Comparison of ENCODE assay signal across 8 mouse cellular contexts in genomic region chr8:70700555-70700922, GRCm38 (mm10). TPM values are rescaled to one million over a fixed set of nuclear protein-coding genes. Genes with fewer than 3 reads are reported as not detected.
A peak's percentile ranks its signal among the peaks of the same experiment; 100 is the strongest.
DNase-seq lines count a peak whose midpoint lies in the region; ATAC-seq and TF ChIP-seq lines count a peak whose summit lies in the region.

No protein-coding gene starts in this region.

- TF ChIP-seq CTCF in CH12.LX (conservative IDR thresholded peaks at IDR 0.05 in 1 of 2, IDR thresholded peaks at IDR 0.05 in 1 of 2; ENCODE audit: low read depth in 2 of 2, low read length in 2 of 2): peak in 1 of 2 experiments; percentile 94; a peak in 2 of 4 replicates
- peak; percentile 95 for TF ChIP-seq CTCF in liver, postnatal 0 days (IDR thresholded peaks at IDR 0.05; ENCODE audit: low read depth)
- peak; percentile 48; the same call in 1 of the 2 replicates for TF ChIP-seq CTCF in testis, adult 2 months (IDR thresholded peaks at IDR 0.05; ENCODE audit: control insufficient read depth, insufficient read depth, insufficient replicate concordance, low read depth, low read length)

- WGBS in forebrain, embryonic 14.5 days: 0% methylated on average over 20 of the region's 20 CpGs
- 1% methylated on average over 20 of the region's 20 CpGs for WGBS in liver, postnatal 0 days (ENCODE audit: insufficient replicate concordance)
- WGBS in neural tube, embryonic 14.5 days: 0% methylated on average over 20 of the region's 20 CpGs

- H3K4me1 ChIP-seq in CH12.LX (ENCODE audit: control insufficient read depth in 1 of 2, insufficient read depth in 2 of 2): peaks cover 8 to 44% of the 10 kb centered on the region in 2 experiments
- peaks cover 33% of the 10 kb centered on the region for H3K4me1 ChIP-seq in forebrain, embryonic 14.5 days (ENCODE audit: control insufficient read depth, insufficient read depth, low read length)
- peaks cover 37% of the 10 kb centered on the region for H3K4me1 ChIP-seq in liver, postnatal 0 days (ENCODE audit: insufficient read depth)
- peaks cover 41% of the 10 kb centered on the region for H3K4me1 ChIP-seq in neural tube, embryonic 14.5 days (ENCODE audit: control insufficient read depth, insufficient read depth, low read length)
- peaks cover 28% of the 10 kb centered on the region for H3K4me1 ChIP-seq in testis, adult 2 months (ENCODE audit: control insufficient read depth, insufficient read depth, low read length)

- TF ChIP-seq POLR2A in CH12.LX (IDR thresholded peaks at IDR 0.05; ENCODE audit: low read depth, low read length): peak; percentile 56
- peak; percentile 31; the same call in 1 of the 2 replicates for TF ChIP-seq POLR2A in testis, adult 2 months (IDR thresholded peaks at IDR 0.05; ENCODE audit: control insufficient read depth, low read depth, low read length)

- intact Hi-C loops in heart, postnatal 14 days (cut with DNase I): loop anchor here (1.0 to 5.0 kb wide), 3 partner anchors 28 to 88 kb away; no protein-coding TSS in a partner anchor

- peak; percentile 80 for TF ChIP-seq RAD21 in CH12.LX (IDR thresholded peaks at IDR 0.05; ENCODE audit: low read depth, low read length)

- H3K4me2 ChIP-seq in CH12.LX (ENCODE audit: insufficient read depth, low read depth, poor library complexity, severe bottlenecking): peak overlapping the region; percentile 86
- H3K4me2 ChIP-seq in forebrain, embryonic 14.5 days (ENCODE audit: low read length): peak overlapping the region; percentile 58
- peak overlapping the region; percentile 90 for H3K4me2 ChIP-seq in liver, postnatal 0 days (ENCODE audit: low read depth, low read length)
- H3K4me2 ChIP-seq in neural tube, embryonic 14.5 days (ENCODE audit: low read depth, low read length): peak overlapping the region; percentile 90

- ATAC-seq in forebrain, embryonic 14.5 days: peak; percentile 13
- peak; percentile 10; the same call in 1 of the 2 replicates for ATAC-seq in liver, postnatal 0 days
- peak; percentile 29 for ATAC-seq in neural tube, embryonic 14.5 days (ENCODE audit: low read depth)

- H3K4me3 ChIP-seq in CH12.LX (replicated peaks in 1 of 3; ENCODE audit: low read depth in 2 of 3, low read length in 2 of 3, poor library complexity in 1 of 3): peak overlapping the region; percentile 80 to 99 (median 82)
- H3K4me3 ChIP-seq in forebrain, embryonic 14.5 days (ENCODE audit: low read depth, low read length): peak overlapping the region; percentile 99
- H3K4me3 ChIP-seq in liver, postnatal 0 days (ENCODE audit: low read depth, low read length): peak overlapping the region; percentile 91
- peak overlapping the region; percentile 93 for H3K4me3 ChIP-seq in neural tube, embryonic 14.5 days (ENCODE audit: low read depth, low read length)
- H3K4me3 ChIP-seq in testis, adult 2 months (ENCODE audit: control insufficient read depth, low read depth, low read length): peak overlapping the region; percentile 81

- in situ Hi-C loops in CH12.LX (cut with MboI; ENCODE audit: low pct_ligation_motif_present, low pct_unique_long_range_greater_than_20kb, low sequenced_read_pairs): no loop called here

- H3K9me3 ChIP-seq in CH12.LX (replicated peaks; ENCODE audit: low read length): no peaks in the 10 kb centered on the region
- H3K9me3 ChIP-seq in forebrain, embryonic 14.5 days (replicated peaks; ENCODE audit: control insufficient read depth, low read length): no peaks in the 10 kb centered on the region
- no peaks in the 10 kb centered on the region for H3K9me3 ChIP-seq in liver, postnatal 0 days (ENCODE audit: low read length)
- H3K9me3 ChIP-seq in neural tube, embryonic 14.5 days (ENCODE audit: control insufficient read depth, low read length): no peaks in the 10 kb centered on the region

- no peaks in the 10 kb centered on the region for H3K27me3 ChIP-seq in CH12.LX (replicated peaks)
- no peaks in the 10 kb centered on the region for H3K27me3 ChIP-seq in forebrain, embryonic 14.5 days (replicated peaks; ENCODE audit: control insufficient read depth, insufficient read depth, low read length)
- no peaks in the 10 kb centered on the region for H3K27me3 ChIP-seq in liver, postnatal 0 days (ENCODE audit: insufficient read depth, low read length)
- no peaks in the 10 kb centered on the region for H3K27me3 ChIP-seq in neural tube, embryonic 14.5 days (ENCODE audit: control insufficient read depth, insufficient read depth, low read length)
- no peaks in the 10 kb centered on the region for H3K27me3 ChIP-seq in testis, adult 2 months (ENCODE audit: control insufficient read depth, insufficient read depth, low read length)

- H3K27ac ChIP-seq in CH12.LX (ENCODE audit: insufficient read depth, low read depth): no peak overlapping the region
- peak overlapping the region; percentile 99 for H3K27ac ChIP-seq in forebrain, embryonic 14.5 days (ENCODE audit: low read depth, low read length)
- peak overlapping the region; percentile 99 for H3K27ac ChIP-seq in liver, postnatal 0 days (ENCODE audit: low read depth)
- H3K27ac ChIP-seq in neural tube, embryonic 14.5 days (ENCODE audit: low read depth, low read length): peak overlapping the region; percentile 99
- no peak overlapping the region for H3K27ac ChIP-seq in testis, adult 2 months (ENCODE audit: control insufficient read depth, insufficient read depth, low read depth, low read length)

- peak; percentile 90 for DNase-seq in CH12.LX (ENCODE audit: extremely low read depth)
- DNase-seq in c-Kit-positive CD71-positive TER-119-positive erythroid progenitor cells, embryonic 14.5 days (ENCODE audit: low spot score): peak; percentile 86
- peak; percentile 96 for DNase-seq in forebrain, embryonic 14.5 days (ENCODE audit: low spot score)
- peak; percentile 90 to 92 for DNase-seq in heart, postnatal 14 days
- peak; percentile 89 for DNase-seq in layer of hippocampus, adult 11-12 months (ENCODE audit: low spot score)
- DNase-seq in liver, postnatal 0 days: peak; percentile 93

- H3K79me2 ChIP-seq in CH12.LX (replicated peaks; ENCODE audit: control insufficient read depth, extremely low read depth, insufficient read depth, poor library complexity, severe bottlenecking): peaks cover 23% of the 10 kb centered on the region

- peak overlapping the region; percentile 99 for H3K9ac ChIP-seq in CH12.LX (ENCODE audit: insufficient read depth, low read depth)
- H3K9ac ChIP-seq in forebrain, embryonic 14.5 days (ENCODE audit: low read length): peak overlapping the region; percentile 99
- H3K9ac ChIP-seq in liver, postnatal 0 days (replicated peaks): peak overlapping the region; percentile 99
- peak overlapping the region; percentile 100 for H3K9ac ChIP-seq in neural tube, embryonic 14.5 days (replicated peaks; ENCODE audit: low read depth, low read length)

- dilution Hi-C loops in CH12.LX (cut with MboI; ENCODE audit: extremely low pct_ligation_motif_present, extremely low pct_unique_long_range_greater_than_20kb, low sequenced_read_pairs): no loop called here

- peaks cover 0 to 31% of the 10 kb centered on the region in 2 experiments for H3K36me3 ChIP-seq in CH12.LX (replicated peaks in 1 of 2; ENCODE audit: control insufficient read depth in 1 of 2, insufficient read depth in 1 of 2, low read length in 1 of 2)
- peaks cover 10% of the 10 kb centered on the region; the same call in 1 of the 2 replicates for H3K36me3 ChIP-seq in forebrain, embryonic 14.5 days (ENCODE audit: control insufficient read depth, insufficient read depth, low read length)
- no peaks in the 10 kb centered on the region for H3K36me3 ChIP-seq in liver, postnatal 0 days (replicated peaks; ENCODE audit: insufficient read depth, low read length)
- no peaks in the 10 kb centered on the region for H3K36me3 ChIP-seq in neural tube, embryonic 14.5 days (ENCODE audit: control insufficient read depth, insufficient read depth, low read length)
- no peaks in the 10 kb centered on the region for H3K36me3 ChIP-seq in testis, adult 2 months (ENCODE audit: control insufficient read depth, insufficient read depth, low read length)

- 0 out of 2 replicates have a peak, but pooled peaks have one; percentile 7 for TF ChIP-seq EP300 in CH12.LX (IDR thresholded peaks at IDR 0.05; ENCODE audit: low read length)
- TF ChIP-seq EP300 in liver, postnatal 0 days (IDR thresholded peaks at IDR 0.05; ENCODE audit: low read depth): peak; percentile 46; the same call in 1 of the 2 replicates

RNA-seq across cellular contexts. Expression of gene Jund, which starts 1.8 kb away (rescaled TPM):
- total RNA-seq in CH12.LX (2012; rRNA removed): 279 and 287 TPM in 2 replicates
- total RNA-seq in CH12.LX (2014; rRNA removed): 147 and 191 TPM in 2 replicates
- polyA plus RNA-seq in CH12.LX (2012; ENCODE audit: insufficient read length, low read depth): 255 and 283 TPM in 2 replicates
- polyA plus RNA-seq in forebrain, embryonic 14.5 days (2014; fragmentation: Nextera tagmentation; extraction: Ambion mirVana): 87.2 and 94.0 TPM in 2 replicates
- total RNA-seq in heart, postnatal 14 days (2021): 100 to 1,000 TPM; 159 to 162 TPM
- 19.6 and 38.4 TPM in 2 replicates for polyA plus RNA-seq in liver, postnatal 0 days (2015; fragmentation: Nextera tagmentation; extraction: Ambion mirVana)
- 115 and 119 TPM in 2 replicates for polyA plus RNA-seq in neural tube, embryonic 14.5 days (2014; fragmentation: Nextera tagmentation; extraction: Ambion mirVana)
- polyA plus RNA-seq in testis, adult 2 months (2012; rRNA removed): 79.2 and 105 TPM in 2 replicates

RNA-seq across cellular contexts. Expression of gene Iqcn, which starts 2.7 kb away (rescaled TPM):
- total RNA-seq in CH12.LX (2012; rRNA removed) (not detected in 2 replicates), CH12.LX (2014; rRNA removed) (not detected in 2 replicates)
- polyA plus RNA-seq in CH12.LX (2012; ENCODE audit: insufficient read length, low read depth): 0.07 TPM in 1 of 2 replicates, not detected in the other
- polyA plus RNA-seq in forebrain, embryonic 14.5 days (2014; fragmentation: Nextera tagmentation; extraction: Ambion mirVana): 0.06 and 0.10 TPM in 2 replicates
- under 1 TPM; 0.10 to 0.12 TPM for total RNA-seq in heart, postnatal 14 days (2021)
- polyA plus RNA-seq in liver, postnatal 0 days (2015; fragmentation: Nextera tagmentation; extraction: Ambion mirVana): 0.02 TPM in 1 of 2 replicates, not detected in the other
- 0.13 TPM in 1 of 2 replicates, not detected in the other for polyA plus RNA-seq in neural tube, embryonic 14.5 days (2014; fragmentation: Nextera tagmentation; extraction: Ambion mirVana)
- 286 and 302 TPM in 2 replicates for polyA plus RNA-seq in testis, adult 2 months (2012; rRNA removed)

RNA-seq across cellular contexts. Expression of gene Gm3336, which starts 17.8 kb away (rescaled TPM):
- total RNA-seq in CH12.LX (2012; rRNA removed): 0.25 and 0.34 TPM in 2 replicates
- 0.31 TPM in 1 of 2 replicates, not detected in the other for total RNA-seq in CH12.LX (2014; rRNA removed)
- 0.49 and 0.89 TPM in 2 replicates for polyA plus RNA-seq in CH12.LX (2012; ENCODE audit: insufficient read length, low read depth)
- polyA plus RNA-seq in forebrain, embryonic 14.5 days (2014; fragmentation: Nextera tagmentation; extraction: Ambion mirVana): not detected in 2 replicates
- not detected for total RNA-seq in heart, postnatal 14 days (2021)
- polyA plus RNA-seq in liver, postnatal 0 days (2015; fragmentation: Nextera tagmentation; extraction: Ambion mirVana): 0.22 and 0.25 TPM in 2 replicates
- not detected in 2 replicates for polyA plus RNA-seq in neural tube, embryonic 14.5 days (2014; fragmentation: Nextera tagmentation; extraction: Ambion mirVana)
- polyA plus RNA-seq in testis, adult 2 months (2012; rRNA removed): 0.86 and 0.91 TPM in 2 replicates

RNA-seq across cellular contexts. Expression of gene Pde4c, which starts 23.0 kb away (rescaled TPM):
- total RNA-seq in CH12.LX (2012; rRNA removed): 3.8 and 4.7 TPM in 2 replicates
- total RNA-seq in CH12.LX (2014; rRNA removed): 2.3 and 3.1 TPM in 2 replicates
- polyA plus RNA-seq in CH12.LX (2012; ENCODE audit: insufficient read length, low read depth): 6.5 TPM in 2 replicates
- not detected in 2 replicates for polyA plus RNA-seq in forebrain, embryonic 14.5 days (2014; fragmentation: Nextera tagmentation; extraction: Ambion mirVana)
- total RNA-seq in heart, postnatal 14 days (2021): 1 to 10 TPM; 4.5 to 4.6 TPM
- 1.6 and 1.8 TPM in 2 replicates for polyA plus RNA-seq in liver, postnatal 0 days (2015; fragmentation: Nextera tagmentation; extraction: Ambion mirVana)
- polyA plus RNA-seq in neural tube, embryonic 14.5 days (2014; fragmentation: Nextera tagmentation; extraction: Ambion mirVana): 0.10 and 0.27 TPM in 2 replicates
- 1.1 TPM in 2 replicates for polyA plus RNA-seq in testis, adult 2 months (2012; rRNA removed)

RNA-seq across cellular contexts. Expression of gene Lsm4, which starts 27.5 kb away (rescaled TPM):
- total RNA-seq in CH12.LX (2012; rRNA removed): 135 and 168 TPM in 2 replicates
- total RNA-seq in CH12.LX (2014; rRNA removed): 134 and 143 TPM in 2 replicates
- polyA plus RNA-seq in CH12.LX (2012; ENCODE audit: insufficient read length, low read depth): 240 and 256 TPM in 2 replicates
- polyA plus RNA-seq in forebrain, embryonic 14.5 days (2014; fragmentation: Nextera tagmentation; extraction: Ambion mirVana): 200 and 220 TPM in 2 replicates
- total RNA-seq in heart, postnatal 14 days (2021): 10 to 100 TPM; 75.0 to 76.5 TPM
- polyA plus RNA-seq in liver, postnatal 0 days (2015; fragmentation: Nextera tagmentation; extraction: Ambion mirVana): 98.5 and 103 TPM in 2 replicates
- polyA plus RNA-seq in neural tube, embryonic 14.5 days (2014; fragmentation: Nextera tagmentation; extraction: Ambion mirVana): 193 and 194 TPM in 2 replicates
- polyA plus RNA-seq in testis, adult 2 months (2012; rRNA removed): 148 and 168 TPM in 2 replicates

Comparison
In these comparisons a context has a peak if more than half of its experiments do, and no peak if none do; other contexts are left out.
1. H3K27ac ChIP-seq: peak in forebrain, embryonic 14.5 days (single experiment), liver, postnatal 0 days (single experiment) and neural tube, embryonic 14.5 days (single experiment); none in CH12.LX (single experiment) and testis, adult 2 months (single experiment).
2. RNA of gene Iqcn, which starts 2.7 kb away (polyA plus RNA-seq): 286 to 302 TPM in testis, adult 2 months; 0.06 to 0.10 TPM in forebrain, embryonic 14.5 days, 0.07 TPM in CH12.LX, 0.13 TPM in neural tube, embryonic 14.5 days and 0.02 TPM in liver, postnatal 0 days; every median in the first group is over 100 times any median in the second.
3. Peak in every context shown above with its lines, with median percentiles within 50 percentile points of each other: DNase-seq, H3K4me2 ChIP-seq, H3K4me3 ChIP-seq, H3K9ac ChIP-seq and ATAC-seq.